Comparison of ENCODE assay signal across 7 mouse cellular contexts in genomic region chr9:54559771-54560471, GRCm38 (mm10). TPM values are rescaled to one million over a fixed set of nuclear protein-coding genes. Genes with fewer than 3 reads are reported as not detected.
A peak's percentile ranks its signal among the peaks of the same experiment; 100 is the strongest.
DNase-seq lines count a peak whose midpoint lies in the region; ATAC-seq lines count a peak whose summit lies in the region.

TSS of gene Cib2 (minus strand) at chr9:54560218.

- no peaks in the 10 kb centered on the region for H3K27me3 ChIP-seq in intestine, embryonic 16.5 days (replicated peaks; ENCODE audit: control insufficient read depth, insufficient read depth, low read length)
- H3K27me3 ChIP-seq in midbrain, embryonic 11.5 days (ENCODE audit: control insufficient read depth, insufficient read depth, low read length) = peaks cover 7% of the 10 kb centered on the region; the same call in 1 of the 2 replicates

- H3K4me3 ChIP-seq in intestine, embryonic 16.5 days (ENCODE audit: low read length) = peak within 1 kb of the TSS; percentile 68
- peak within 1 kb of the TSS; percentile 49 for H3K4me3 ChIP-seq in midbrain, embryonic 11.5 days (ENCODE audit: low read depth, low read length)

- peak within 1 kb of the TSS; percentile 94 for H3K4me2 ChIP-seq in intestine, embryonic 16.5 days (ENCODE audit: low read depth, low read length)
- H3K4me2 ChIP-seq in midbrain, embryonic 11.5 days = peak within 1 kb of the TSS; percentile 64

- H3K9me3 ChIP-seq in intestine, embryonic 16.5 days (ENCODE audit: control insufficient read depth, low read length) = no peaks in the 10 kb centered on the region
- no peaks in the 10 kb centered on the region for H3K9me3 ChIP-seq in midbrain, embryonic 11.5 days (ENCODE audit: control insufficient read depth, low read length)

- peak within 1 kb of the TSS; percentile 75 for H3K9ac ChIP-seq in intestine, embryonic 16.5 days (ENCODE audit: low read depth, low read length)
- peak within 1 kb of the TSS; percentile 60 for H3K9ac ChIP-seq in midbrain, embryonic 11.5 days (ENCODE audit: low read length)

- intact Hi-C loops in left cerebral cortex, postnatal 36 days (cut with DNase I) = no loop called here

- peaks cover 2% of the 10 kb centered on the region; the same call in 1 of the 2 replicates for H3K4me1 ChIP-seq in intestine, embryonic 16.5 days (ENCODE audit: control insufficient read depth, insufficient read depth, low read length)
- H3K4me1 ChIP-seq in midbrain, embryonic 11.5 days (ENCODE audit: control insufficient read depth, insufficient read depth, low read length) = no peaks in the 10 kb centered on the region; the same call in 1 of the 2 replicates

- WGBS in intestine, embryonic 16.5 days = 2% methylated on average over 54 of the region's 54 CpGs
- WGBS in midbrain, embryonic 11.5 days = under 1% methylated on average over 47 of the region's 54 CpGs

- peak; percentile 99 for ATAC-seq in intestine, embryonic 16.5 days
- peak; percentile 98 for ATAC-seq in midbrain, embryonic 11.5 days (ENCODE audit: low FRiP score)

- H3K27ac ChIP-seq in intestine, embryonic 16.5 days (ENCODE audit: low read length) = no peak within 1 kb of the TSS
- H3K27ac ChIP-seq in midbrain, embryonic 11.5 days (ENCODE audit: low read depth, low read length) = no peak within 1 kb of the TSS

- peak; percentile 86 for DNase-seq in adrenal gland, adult 8-10 months
- peak; percentile 56 for DNase-seq in embryo, embryonic 11.5 days (ENCODE audit: low read depth, low spot score)
- peak; percentile 40 to 71 for DNase-seq in gastrocnemius, postnatal 4 days (ENCODE audit: low spot score in 2 of 2)
- DNase-seq in left cerebral cortex, postnatal 36 days (ENCODE audit: low spot score in 2 of 2) = peak; percentile 67 to 69
- DNase-seq in midbrain, embryonic 11.5 days (ENCODE audit: low spot score, missing footprints) = peak; percentile 94
- peak; percentile 70 for DNase-seq in right cerebral cortex, postnatal 4 days

- no peaks in the 10 kb centered on the region for H3K36me3 ChIP-seq in intestine, embryonic 16.5 days (ENCODE audit: control insufficient read depth, insufficient read depth, low read length)
- H3K36me3 ChIP-seq in midbrain, embryonic 11.5 days (ENCODE audit: control insufficient read depth, insufficient read depth, low read length) = no peaks in the 10 kb centered on the region

RNA-seq across cellular contexts. Expression of gene Cib2, which starts in this region (rescaled TPM):
- total RNA-seq in adrenal gland, adult 8-10 months (2022) = 10 to 100 TPM; 26.1 to 39.4 (median 33.3) TPM
- 10 to 100 TPM; 18.5 to 24.5 TPM for total RNA-seq in gastrocnemius, postnatal 4 days (2021)
- 6.6 and 7.2 TPM in 2 replicates for polyA plus RNA-seq in intestine, embryonic 16.5 days (2015; fragmentation: Nextera tagmentation; extraction: Ambion mirVana)
- total RNA-seq in left cerebral cortex, postnatal 36 days (2021) = 10 to 100 TPM; 19.3 to 22.8 TPM
- polyA plus RNA-seq in midbrain, embryonic 11.5 days (2014; fragmentation: Nextera tagmentation; extraction: Ambion mirVana) = 16.8 and 17.9 TPM in 2 replicates
